Mouse (Mus musculus): ENCODE measurements around the gene Tmcc3.

DNA sequence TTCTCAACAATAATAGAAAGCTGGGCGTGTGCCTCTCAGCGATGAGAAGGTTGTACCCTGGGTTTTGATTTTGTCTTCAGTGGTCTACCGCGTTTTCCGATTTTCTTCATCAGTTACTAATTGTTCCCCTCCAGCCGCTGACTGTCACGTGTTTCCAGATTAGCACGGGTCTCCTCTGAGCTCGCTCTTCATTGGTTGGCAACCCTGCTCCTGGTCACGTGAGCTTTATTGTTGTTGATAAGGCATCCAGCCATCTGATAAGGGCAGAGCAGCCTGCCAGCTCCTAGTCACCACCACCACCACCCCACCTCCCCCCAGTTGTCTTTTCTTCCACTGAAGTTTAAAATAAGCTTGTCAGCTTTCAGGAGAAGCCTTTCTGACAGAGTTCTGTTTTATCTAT, 190.0 kb downstream of the Tmcc3 start:
- TF ChIP-seq GATA1 (IDR thresholded peaks at IDR 0.05; ENCODE audit: low read length) (no peak), TAL1 (IDR thresholded peaks at IDR 0.05; ENCODE audit: low read length) (no peak)

All from erythroblast, embryonic 14.5 days (primary cell).